Mouse (Mus musculus) liver, embryonic 14.5 days (tissue): ENCODE measurements at regions not wholly inside any gene's neighbourhood (a gene's known extent, or its start where the extent isn't known, plus 50 kb on each side); places are given as distances from the start of the nearest gene placed in this dataset.

Experiments
- CTCF ChIP-seq: IDR thresholded peaks from 2 replicates; pipeline ENCODE4 v1.5.1; 2016; ENCODE audit warnings: antibody characterized with exemption, low read depth, control low read depth
- EP300 ChIP-seq: IDR thresholded peaks from 2 replicates; pipeline ENCODE4 v1.6.1; 2016; ENCODE audit warnings: antibody characterized with exemption, low read depth

DNA sequence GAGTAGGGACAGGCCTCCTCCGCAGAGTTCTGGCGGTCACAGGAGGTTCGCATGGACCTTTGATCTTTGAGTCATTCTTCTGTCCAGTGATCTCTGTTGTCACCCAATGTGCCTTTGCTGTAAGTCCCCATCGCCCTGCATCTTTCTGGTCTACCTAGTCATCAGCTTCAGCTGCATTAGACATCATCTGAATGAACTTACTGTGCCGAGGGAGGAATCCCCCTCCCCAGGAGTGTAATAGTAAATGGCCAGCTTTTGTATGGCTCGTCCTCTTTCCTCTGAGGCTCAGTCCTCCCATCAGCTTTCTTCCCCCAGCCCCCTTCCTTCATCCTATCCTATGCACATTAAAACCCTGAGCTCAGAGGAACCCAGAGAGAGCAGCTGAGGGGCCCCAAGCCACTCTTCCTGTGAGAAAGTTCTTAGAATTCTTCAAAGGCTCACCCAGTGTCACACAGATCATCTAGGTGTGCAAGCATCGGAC lies 98.0 kb upstream of the Rasgrp1 start:
- TF ChIP-seq CTCF (no peak), EP300 (no peak)
